Mouse (Mus musculus) midbrain, embryonic 16.5 days (tissue): Measurements from ENCODE around the gene Plpp7. TPM values are rescaled to one million over a fixed set of nuclear protein-coding genes. Genes with fewer than 3 reads are reported as not detected.

Experiments used
- ATAC-seq: fragments of 200-750 bp; cut with Nextera tagmentation; 2 replicates; pipeline ENCODE4 v1.8.0; 2017; ENCODE audit warnings: moderate TSS enrichment
- H3K27ac ChIP-seq: fragments of 300-500 bp; sonication (generic); 2 replicates; pipeline ENCODE4 v1.5.1; 2014; ENCODE audit warnings: mild to moderate bottlenecking, low read length, mixed read lengths
- H3K27me3 ChIP-seq: fragments of 300-500 bp; sonication (generic); 2 replicates; pipeline ENCODE4 v1.6.1; 2014; ENCODE audit warnings: low read depth, low read length, mixed read lengths; ENCODE audit not compliant: control insufficient read depth, insufficient read depth
- H3K36me3 ChIP-seq: fragments of 300-500 bp; sonication (generic); 2 replicates; pipeline ENCODE4 v1.6.1; 2014; ENCODE audit warnings: mild to moderate bottlenecking, low read length, moderate library complexity, mixed read lengths; ENCODE audit not compliant: control insufficient read depth, insufficient read depth
- H3K4me1 ChIP-seq: fragments of 300-500 bp; sonication (generic); 2 replicates; pipeline ENCODE4 v1.6.1; 2014; ENCODE audit warnings: mild to moderate bottlenecking, low read length, mixed read lengths; ENCODE audit not compliant: control insufficient read depth, insufficient read depth
- H3K4me2 ChIP-seq: fragments of 300-500 bp; sonication (generic); 2 replicates; pipeline ENCODE4 v1.6.1; 2014; ENCODE audit warnings: mild to moderate bottlenecking, low read length, mixed read lengths
- H3K4me3 ChIP-seq: fragments of 300-500 bp; sonication (generic); 2 replicates; pipeline ENCODE4 v1.5.1; 2014; ENCODE audit warnings: low read depth, mild to moderate bottlenecking, low read length, moderate library complexity, mixed read lengths
- H3K9ac ChIP-seq: fragments of 300-500 bp; sonication (generic); 2 replicates; pipeline ENCODE4 v1.6.1; 2014; ENCODE audit warnings: low read depth, low read length, mixed read lengths
- H3K9me3 ChIP-seq: fragments of 300-500 bp; sonication (generic); replicated peaks from 2 replicates; pipeline ENCODE4 v1.6.1; 2014; ENCODE audit warnings: mild to moderate bottlenecking, low read length, mixed read lengths; ENCODE audit not compliant: control insufficient read depth, poor library complexity, severe bottlenecking
- WGBS: fragments of 180-500 bp; shearing (Covaris S2); extraction: QIAGEN DNeasy Blood & Tissue Kit; methylation state at CpG from one replicate; pipeline ENCODE4 v1.1.7; 2014; 5-methylcytosine and 5-hydroxymethylcytosine counted together
- polyA plus RNA-seq: library from polyadenylated mRNA; unstranded; fragments of >200 nt; fragmentation: Nextera tagmentation; extraction: Ambion mirVana; gene quantifications from 2 replicates; pipeline ENCODE4 v1.2.1, GENCODE M21; 2015

Plpp7 gene
- polyA plus RNA-seq, 1 experiment from 2014 or later: 28.4 TPM

- Histone ChIP-seq H3K4me3 (peak within 1 kb of the TSS; percentile 93), H3K27me3 (no peaks in the 10 kb centered on the region), H3K4me2 (peak within 1 kb of the TSS; percentile 100), H3K9ac (peak within 1 kb of the TSS; percentile 99), H3K36me3 (no peaks in the 10 kb centered on the region), H3K27ac (peak within 1 kb of the TSS; percentile 99), H3K4me1 (peaks cover 46% of the 10 kb centered on the region), H3K9me3 (no peaks in the 10 kb centered on the region)
- under 1% methylated on average over 59 of the region's 117 CpGs for WGBS
- peak; percentile 68 for ATAC-seq
Measured at GRCm38 (mm10) chr2:32150924-32151659, 55.8 kb downstream of the Plpp7 start, which contains the start of gene Prrc2b. Gene Prrc2b, plus strand, starts transcription at chr2:32151082.

GRCm38 (mm10) chr2:32151660-32152366 lies 56.5 kb downstream of the Plpp7 start:
- H3K36me3 ChIP-seq: no peaks in the 10 kb centered on the region
- H3K27me3 ChIP-seq: no peaks in the 10 kb centered on the region
- peak overlapping the region; percentile 99 for H3K9ac ChIP-seq
- under 1% methylated on average over 22 of the region's 22 CpGs for WGBS
- peak; percentile 40 for ATAC-seq
- peaks cover 53% of the 10 kb centered on the region for H3K4me1 ChIP-seq
- H3K9me3 ChIP-seq: no peaks in the 10 kb centered on the region
- peak overlapping the region; percentile 100 for H3K4me2 ChIP-seq
- peak overlapping the region; percentile 93 for H3K4me3 ChIP-seq
- peak overlapping the region; percentile 99 for H3K27ac ChIP-seq

- Histone ChIP-seq H3K4me2 (peak overlapping the region; percentile 100), H3K27me3 (no peaks in the 10 kb centered on the region), H3K36me3 (no peaks in the 10 kb centered on the region), H3K9ac (peak overlapping the region; percentile 99), H3K27ac (peak overlapping the region; percentile 99), H3K9me3 (no peaks in the 10 kb centered on the region), H3K4me3 (peak overlapping the region; percentile 93), H3K4me1 (peaks cover 60% of the 10 kb centered on the region)
- 9% methylated on average over 12 of the region's 12 CpGs for WGBS
- ATAC-seq: no peak; the same call in 1 of the 2 replicates
Measured at GRCm38 (mm10) chr2:32152367-32153034, 57.2 kb downstream of the Plpp7 start.

GRCm38 (mm10) chr2:32153041-32153790 lies 57.9 kb downstream of the Plpp7 start:
- Histone ChIP-seq H3K4me2 (peak overlapping the region; percentile 100), H3K27me3 (no peaks in the 10 kb centered on the region), H3K27ac (peak overlapping the region; percentile 99), H3K4me3 (peak overlapping the region; percentile 93), H3K9ac (peak overlapping the region; percentile 99), H3K9me3 (no peaks in the 10 kb centered on the region), H3K4me1 (peaks cover 66% of the 10 kb centered on the region), H3K36me3 (no peaks in the 10 kb centered on the region)
- 2% methylated on average over 13 of the region's 13 CpGs for whole genome bisulfite sequencing
- ATAC-seq: no peak

GRCm38 (mm10) chr2:32153791-32154119 lies 58.4 kb downstream of the Plpp7 start:
- WGBS: 17% methylated on average over 4 of the region's 4 CpGs
- Histone ChIP-seq H3K9ac (peak overlapping the region; percentile 99), H3K36me3 (no peaks in the 10 kb centered on the region), H3K9me3 (no peaks in the 10 kb centered on the region), H3K27me3 (no peaks in the 10 kb centered on the region), H3K4me3 (peak overlapping the region; percentile 93), H3K4me1 (peaks cover 72% of the 10 kb centered on the region), H3K4me2 (peak overlapping the region; percentile 100), H3K27ac (0 out of 2 replicates have a peak overlapping the region, but pooled peaks have one; percentile 99)
- ATAC-seq: no peak

GRCm38 (mm10) chr2:32154334-32154997 lies 59.1 kb downstream of the Plpp7 start:
- H3K4me3 ChIP-seq: peak overlapping the region; percentile 93; the same call in 1 of the 2 replicates
- H3K27ac ChIP-seq: peak overlapping the region; percentile 36; the same call in 1 of the 2 replicates
- no peaks in the 10 kb centered on the region for H3K27me3 ChIP-seq

GRCm38 (mm10) chr2:32154998-32155541 lies 59.7 kb downstream of the Plpp7 start:
- H3K4me3 ChIP-seq: no peak overlapping the region
- H3K27me3 ChIP-seq: no peaks in the 10 kb centered on the region
- WGBS: 27% methylated on average over 7 of the region's 7 CpGs
- no peaks in the 10 kb centered on the region for H3K36me3 ChIP-seq
- peak overlapping the region; percentile 100 for H3K4me2 ChIP-seq
- peaks cover 83% of the 10 kb centered on the region for H3K4me1 ChIP-seq
- H3K9ac ChIP-seq: peak overlapping the region; percentile 30; the same call in 1 of the 2 replicates
- no peak for ATAC-seq
- no peaks in the 10 kb centered on the region for H3K9me3 ChIP-seq
- no peak overlapping the region for H3K27ac ChIP-seq

More at GRCm38 (mm10) chr2:32154334-32154997, 59.1 kb downstream of the Plpp7 start:
- peak overlapping the region; percentile 49 for H3K9ac ChIP-seq
- peak overlapping the region; percentile 100 for H3K4me2 ChIP-seq
- WGBS: 23% methylated on average over 9 of the region's 9 CpGs
- H3K9me3 ChIP-seq: no peaks in the 10 kb centered on the region
- ATAC-seq: no peak
- no peaks in the 10 kb centered on the region for H3K36me3 ChIP-seq
- peaks cover 79% of the 10 kb centered on the region for H3K4me1 ChIP-seq

GRCm38 (mm10) chr2:32155614-32156013 lies 60.3 kb downstream of the Plpp7 start:
- no peak overlapping the region for H3K4me3 ChIP-seq
- 0 out of 2 replicates have a peak overlapping the region, but pooled peaks have one; percentile 33 for H3K27ac ChIP-seq
- peak overlapping the region; percentile 30; the same call in 1 of the 2 replicates for H3K9ac ChIP-seq
- H3K36me3 ChIP-seq: no peaks in the 10 kb centered on the region
- WGBS: 54% methylated on average over 6 of the region's 6 CpGs
- peaks cover 83% of the 10 kb centered on the region for H3K4me1 ChIP-seq
- H3K4me2 ChIP-seq: peak overlapping the region; percentile 100; the same call in 1 of the 2 replicates
- no peak for ATAC-seq
- no peaks in the 10 kb centered on the region for H3K27me3 ChIP-seq
- H3K9me3 ChIP-seq: no peaks in the 10 kb centered on the region
